Mouse (Mus musculus) brown adipose tissue, adult 24 weeks (tissue): ENCODE data around the gene Fam135a. TPM values are rescaled to one million over a fixed set of nuclear protein-coding genes. Genes with fewer than 3 reads are reported as not detected.

Source experiments
- H3K27ac ChIP-seq: fragments of 200-500 bp; replicated peaks from 2 replicates; pipeline ENCODE4 v1.5.1; 2012; ENCODE audit warnings: low read depth, mild to moderate bottlenecking, low read length
- H3K4me1 ChIP-seq: fragments of 200-500 bp; 2 replicates; pipeline ENCODE4 v1.6.1; 2012; ENCODE audit warnings: low read length, mixed read lengths; ENCODE audit not compliant: control insufficient read depth, insufficient read depth, insufficient read length
- H3K4me3 ChIP-seq: fragments of 200-500 bp; 2 replicates; pipeline ENCODE4 v1.5.1; 2012; ENCODE audit warnings: low read depth, mild to moderate bottlenecking, low read length, moderate library complexity; ENCODE audit not compliant: insufficient read depth
- polyA plus RNA-seq: library from polyadenylated mRNA; stranded (reverse); fragments of >200 nt; gene quantifications from 2 replicates; pipeline ENCODE4 v1.2.4, GENCODE M21; 2012; ENCODE audit not compliant: missing spikeins, insufficient read depth, insufficient read length

Gene Fam135a
- polyA plus RNA-seq, result 5.9 and 6.5 TPM in 2 replicates

- peak within 1 kb of the TSS; percentile 62; the same call in 1 of the 2 replicates for H3K27ac ChIP-seq
- peak within 1 kb of the TSS; percentile 99 for H3K4me3 ChIP-seq
- H3K4me1 ChIP-seq, result no peaks in the 10 kb centered on the region; the same call in 1 of the 2 replicates
These were observed at the start of gene Fam135a for GRCm38 (mm10) chr1:24099926-24100869. Gene Fam135a (minus strand): TSS chr1:24100341.

- Histone ChIP-seq H3K4me3 (no peak overlapping the region), H3K27ac (no peak overlapping the region), H3K4me1 (no peaks in the 10 kb centered on the region)
These were observed 43.4 kb upstream of the Fam135a start for GRCm38 (mm10) chr1:24143504-24143903.

GRCm38 (mm10) chr1:24140555-24140954, 40.4 kb upstream of the Fam135a start:
- Histone ChIP-seq H3K4me3 (no peak overlapping the region), H3K4me1 (no peaks in the 10 kb centered on the region), H3K27ac (no peak overlapping the region)

GRCm38 (mm10) chr1:24137133-24137532, 37.0 kb upstream of the Fam135a start:
- H3K27ac ChIP-seq, result no peak overlapping the region
- H3K4me3 ChIP-seq, result no peak overlapping the region
- no peaks in the 10 kb centered on the region for H3K4me1 ChIP-seq

GRCm38 (mm10) chr1:24134792-24135191, 34.7 kb upstream of the Fam135a start:
- no peaks in the 10 kb centered on the region for H3K4me1 ChIP-seq
- no peak overlapping the region for H3K27ac ChIP-seq
- no peak overlapping the region for H3K4me3 ChIP-seq

GRCm38 (mm10) chr1:24133853-24134252, 33.7 kb upstream of the Fam135a start:
- Histone ChIP-seq H3K27ac (no peak overlapping the region), H3K4me1 (no peaks in the 10 kb centered on the region), H3K4me3 (no peak overlapping the region)

- H3K4me3 ChIP-seq, result no peak overlapping the region
- H3K4me1 ChIP-seq, result no peaks in the 10 kb centered on the region
- H3K27ac ChIP-seq, result no peak overlapping the region
These were observed 27.7 kb upstream of the Fam135a start for GRCm38 (mm10) chr1:24127866-24128265.

GRCm38 (mm10) chr1:24124610-24125009, 24.5 kb upstream of the Fam135a start:
- no peak overlapping the region for H3K27ac ChIP-seq
- no peak overlapping the region for H3K4me3 ChIP-seq
- no peaks in the 10 kb centered on the region for H3K4me1 ChIP-seq

- Histone ChIP-seq H3K4me3 (no peak overlapping the region), H3K27ac (no peak overlapping the region), H3K4me1 (no peaks in the 10 kb centered on the region)
These were observed 22.4 kb upstream of the Fam135a start for GRCm38 (mm10) chr1:24122582-24122981.

GRCm38 (mm10) chr1:24107971-24108773, 8.0 kb upstream of the Fam135a start:
- H3K4me1 ChIP-seq, result no peaks in the 10 kb centered on the region
- H3K4me3 ChIP-seq, result no peak overlapping the region
- H3K27ac ChIP-seq, result no peak overlapping the region

- no peak overlapping the region for H3K27ac ChIP-seq
- no peaks in the 10 kb centered on the region for H3K4me1 ChIP-seq
- no peak overlapping the region for H3K4me3 ChIP-seq
These were observed 7.2 kb upstream of the Fam135a start for GRCm38 (mm10) chr1:24107378-24107777.

GRCm38 (mm10) chr1:24102579-24103149, 2.5 kb upstream of the Fam135a start:
- Histone ChIP-seq H3K4me3 (no peak overlapping the region), H3K4me1 (no peaks in the 10 kb centered on the region; the same call in 1 of the 2 replicates), H3K27ac (no peak overlapping the region)

- Histone ChIP-seq H3K4me3 (peak overlapping the region; percentile 93), H3K27ac (no peak overlapping the region), H3K4me1 (no peaks in the 10 kb centered on the region; the same call in 1 of the 2 replicates)
These were observed 773 bp upstream of the Fam135a start for GRCm38 (mm10) chr1:24100870-24101358.

- Histone ChIP-seq H3K4me3 (peak overlapping the region; percentile 99), H3K4me1 (no peaks in the 10 kb centered on the region; the same call in 1 of the 2 replicates), H3K27ac (no peak overlapping the region)
These were observed 608 bp downstream of the Fam135a start for GRCm38 (mm10) chr1:24099541-24099925.

GRCm38 (mm10) chr1:24097541-24097940, 2.6 kb downstream of the Fam135a start:
- no peak overlapping the region for H3K27ac ChIP-seq
- H3K4me3 ChIP-seq, result no peak overlapping the region
- H3K4me1 ChIP-seq, result no peaks in the 10 kb centered on the region; the same call in 1 of the 2 replicates
